Mouse (Mus musculus) c-Kit-positive CD71-negative TER-119-negative erythroid progenitor cells, embryonic 14.5 days (primary cell): ENCODE data around the gene Olfr665.
"Not testable (repeated sequence)": the region's sequence is repeated elsewhere in the genome, so short reads cannot be mapped to it uniquely, and the experiment has no call there.

Source experiments
- DNase-seq: peaks from one replicate; pipeline ENCODE4 v3.0.0-alpha.2; 2013; ENCODE audit warnings: low read depth

Olfr665 gene

DNA sequence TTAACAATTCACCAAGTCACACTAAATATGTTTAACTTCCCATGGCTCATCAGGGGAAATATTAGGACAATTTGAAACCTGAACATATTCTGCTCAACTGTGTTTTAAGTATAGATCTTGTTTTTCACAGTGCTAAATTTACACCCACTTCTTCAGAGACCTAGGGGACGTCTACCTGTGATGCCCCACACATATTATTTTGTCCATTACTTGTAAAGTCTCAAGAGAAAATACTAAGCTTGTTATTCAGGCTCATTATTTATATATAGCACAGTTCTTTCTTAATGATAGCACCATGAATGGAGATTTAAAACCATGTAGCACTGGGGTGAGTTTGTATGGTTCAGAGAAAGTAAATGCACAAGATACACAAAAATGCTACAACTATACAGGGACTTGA lies at the start of gene Olfr665:
Gene Olfr665, plus strand, starts transcription at position 301 of the 400 bp plus-strand sequence.
- DNase-seq = no peak

DNA sequence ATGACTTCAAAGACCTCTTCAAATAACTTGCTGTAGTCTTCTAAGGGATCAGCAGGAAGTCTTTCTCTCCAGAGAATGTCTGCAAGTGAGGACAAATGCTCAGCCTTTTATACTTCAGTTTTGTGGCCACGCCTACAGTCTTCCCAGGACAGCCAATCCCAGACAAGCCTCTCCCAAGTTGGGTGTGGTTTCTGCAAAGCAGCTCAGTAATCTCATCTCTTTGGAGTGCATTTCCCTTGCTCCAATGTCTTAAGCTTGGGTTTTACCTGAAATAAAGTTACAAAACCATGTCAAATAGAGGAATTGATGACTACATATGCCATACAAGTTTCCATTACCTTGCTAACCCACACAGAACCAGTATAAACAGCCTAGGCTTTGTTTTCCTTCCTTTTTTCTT lies 35.3 kb upstream of the Olfr665 start, which contains the start of gene Usp17lb:
Gene Usp17lb, minus strand, starts transcription at position 101 of the 400 bp plus-strand sequence.
- no peak for DNase-seq

DNA sequence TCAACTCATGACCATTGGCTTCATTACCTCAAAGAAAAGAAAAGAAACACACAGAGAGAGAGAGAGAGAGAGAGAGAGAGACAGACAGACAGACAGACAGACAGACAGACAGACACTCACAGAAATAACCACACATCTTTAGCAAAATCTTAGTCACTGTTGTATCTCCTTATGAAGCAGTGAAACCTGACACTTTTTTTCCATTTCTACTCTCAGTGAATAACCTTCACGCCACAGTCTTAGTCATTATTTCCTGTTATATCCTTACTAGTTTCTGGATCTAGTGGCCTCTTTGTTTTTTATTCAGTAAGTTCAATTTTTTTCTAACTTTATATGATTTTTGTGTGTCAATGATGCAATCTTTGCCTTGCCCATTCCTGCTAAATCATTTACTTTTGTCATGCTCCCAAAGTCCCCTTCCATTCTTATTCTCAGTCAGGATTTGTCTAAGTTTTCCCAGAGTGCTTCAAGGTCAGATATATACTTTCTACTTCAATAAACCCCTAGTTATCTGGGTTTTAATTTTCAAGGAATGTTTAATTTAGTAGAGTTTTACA lies 34.0 kb upstream of the Olfr665 start:
- DNase-seq = no peak

DNA sequence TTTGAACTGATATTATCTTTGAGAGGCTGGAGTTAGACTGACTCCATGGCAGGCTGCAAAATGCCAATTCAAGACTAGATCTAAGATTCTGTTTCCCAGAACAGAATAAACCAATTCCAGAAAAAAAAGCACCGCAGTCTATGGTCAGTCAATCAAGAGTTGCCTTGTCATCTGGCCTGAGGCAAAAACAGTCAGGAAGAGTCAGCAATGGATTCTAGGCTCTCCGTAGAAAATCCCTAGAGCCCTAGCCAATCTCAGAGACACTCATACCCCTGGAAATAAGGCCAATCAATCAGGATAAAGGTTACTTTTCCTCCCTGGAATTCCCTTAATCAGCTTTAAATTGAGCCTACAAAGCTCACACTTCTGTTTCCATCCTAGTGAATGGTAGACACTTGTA lies 26.3 kb upstream of the Olfr665 start:
- DNase-seq = not testable (repeated sequence)

DNA sequence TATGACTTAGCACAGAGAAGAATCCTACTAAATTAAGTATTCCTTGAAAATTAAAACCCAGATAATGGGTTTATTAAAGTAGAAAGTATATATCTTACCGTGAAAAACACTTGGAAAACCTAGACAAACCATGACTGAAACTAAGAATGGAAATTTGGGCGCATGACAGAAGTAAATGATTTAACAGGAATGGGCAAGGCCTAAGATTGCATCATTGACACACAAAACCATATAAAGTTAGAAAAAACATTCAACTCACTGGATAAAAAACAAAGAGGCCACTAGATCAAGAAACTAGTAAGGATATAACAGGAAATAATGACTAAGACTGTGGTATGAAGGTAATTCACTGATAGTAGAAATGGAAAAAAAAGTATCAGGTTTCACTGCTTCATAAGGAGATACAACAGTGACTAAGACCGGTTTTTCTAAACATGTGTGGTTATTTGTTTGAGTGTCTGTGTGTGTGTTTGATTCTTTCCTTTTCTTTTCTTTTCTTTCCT lies 22.5 kb upstream of the Olfr665 start:
- no peak for DNase-seq

DNA sequence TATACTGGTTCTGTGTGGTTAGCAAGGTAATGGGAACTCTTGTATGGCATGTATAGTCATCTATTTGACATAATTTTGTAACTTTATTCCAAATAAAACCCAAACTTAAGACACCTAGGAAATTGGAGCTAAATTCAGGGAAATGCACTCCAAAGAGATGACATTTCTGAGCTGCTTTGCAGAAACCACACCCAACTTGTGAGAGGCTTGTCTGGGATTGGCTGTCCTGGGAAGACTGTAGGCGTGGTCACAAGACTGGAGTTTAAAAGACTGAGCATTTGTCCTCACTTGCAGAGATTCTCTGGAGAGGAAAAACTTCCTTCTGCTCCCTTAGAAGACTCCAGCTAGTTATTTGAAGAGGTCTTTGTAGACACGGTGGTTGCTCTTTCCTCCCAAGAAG lies 21.1 kb upstream of the Olfr665 start, which contains the start of gene Usp17la:
Gene Usp17la, plus strand, starts transcription at position 301 of the 400 bp plus-strand sequence.
- DNase-seq = not testable (repeated sequence)

GRCm38 (mm10) chr7:104857683-104858082 lies 20.1 kb upstream of the Olfr665 start:
- DNase-seq = no peak

DNA sequence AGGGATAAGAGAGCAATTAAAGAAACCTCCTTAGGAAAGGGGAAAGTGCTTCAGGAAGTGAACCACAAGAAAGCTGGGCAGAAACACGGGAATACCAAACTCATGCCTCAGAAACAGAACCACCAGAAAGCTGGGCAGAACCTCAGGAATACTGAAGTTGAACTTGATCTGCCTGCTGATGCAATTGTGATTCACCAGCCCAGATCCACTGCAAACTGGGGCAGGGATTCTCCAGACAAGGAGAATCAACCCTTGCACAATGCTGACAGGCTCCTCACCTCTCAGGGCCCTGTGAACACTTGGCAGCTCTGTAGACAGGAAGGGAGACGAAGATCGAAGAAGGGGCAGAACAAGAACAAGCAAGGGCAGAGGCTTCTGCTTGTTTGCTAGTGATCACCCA lies 16.4 kb upstream of the Olfr665 start:
- DNase-seq = no peak

DNA sequence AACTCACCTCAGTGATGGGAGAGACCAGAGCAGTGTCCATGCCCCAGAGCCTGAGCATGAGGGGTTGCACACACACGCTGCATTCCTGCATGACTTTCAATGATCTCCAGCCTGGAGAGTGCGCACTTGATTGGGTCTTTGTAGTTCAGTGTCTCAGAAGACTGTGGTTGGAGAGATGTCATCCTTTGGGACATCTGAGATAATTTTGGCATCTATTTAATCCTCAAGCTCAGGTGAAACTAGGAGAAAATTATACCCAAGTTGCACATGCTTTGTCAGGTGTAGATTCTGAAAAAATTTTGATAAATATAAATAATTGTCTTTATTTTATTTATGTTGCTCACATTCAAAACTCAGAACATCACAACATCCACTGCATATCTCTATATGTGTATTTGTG lies 18.0 kb downstream of the Olfr665 start, which contains the start of gene Olfr666:
Gene Olfr666, minus strand, starts transcription at position 101 of the 400 bp plus-strand sequence.
- no peak for DNase-seq

DNA sequence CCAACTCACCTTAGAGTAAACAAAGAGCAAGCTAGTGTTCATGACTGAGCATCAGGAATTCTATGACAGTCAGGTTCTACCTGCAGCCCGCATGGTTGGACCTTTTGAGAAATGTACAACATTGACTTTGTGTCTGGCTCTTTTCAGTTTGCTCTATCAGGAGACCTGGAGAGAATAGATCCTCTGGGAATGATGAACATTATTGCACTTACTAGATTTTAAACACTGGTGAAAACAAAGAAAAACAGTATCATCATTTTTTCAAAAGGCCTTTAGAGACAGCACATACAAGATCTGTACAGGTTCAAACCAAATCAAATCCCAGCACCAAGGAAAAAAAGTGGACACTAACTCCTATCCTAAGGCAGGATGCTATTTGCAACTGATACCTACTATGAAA lies 43.6 kb downstream of the Olfr665 start, which contains the start of gene Olfr667:
Gene Olfr667, minus strand, starts transcription at position 101 of the 400 bp plus-strand sequence.
- DNase-seq = no peak

GRCm38 (mm10) chr7:104927957-104928356 lies 50.1 kb downstream of the Olfr665 start, which contains the start of gene Olfr668:
Olfr668 (minus strand) TSS chr7:104928057.
- no peak for DNase-seq
